Mouse (Mus musculus) adrenal gland, adult 10 weeks (tissue): ENCODE measurements around the gene Btbd35f7. TPM values are rescaled to one million over a fixed set of nuclear protein-coding genes. Genes with fewer than 3 reads are reported as not detected.

Experiments used
- polyA plus RNA-seq: library from polyadenylated mRNA; stranded (reverse); fragments of 350-450 nt; fragmentation: Illumina TruSeq; extraction: RNeasy Lipid Tissue Mini Kit (QIAGEN cat#74804); gene quantifications from one replicate; pipeline ENCODE4 v1.2.3, GENCODE M21; 2014; ENCODE audit warnings: low read depth, low replicate concordance

Gene Btbd35f7
- not detected for polyA plus RNA-seq

GRCm38 (mm10) chrX:5668767-5669166 lies at the start of gene Btbd35f7:
TSS of gene Btbd35f7 (plus strand) at chrX:5669067.

Other genes starting within 250 kb of the Btbd35f7 start
- gene Mycs, start 199.8 kb upstream of the Btbd35f7 start, polyA plus RNA-seq = not detected